Mouse (Mus musculus): Measurements from ENCODE around the gene Foxf2.

- TF ChIP-seq CTCF (IDR thresholded peaks at IDR 0.05; ENCODE audit: low read depth, low read length), result no peak
- TF ChIP-seq POLR2A (IDR thresholded peaks at IDR 0.05; ENCODE audit: insufficient read depth, low read length), result no peak
Observed at GRCm38 (mm10) chr13:31618919-31619655, 6.5 kb upstream of the Foxf2 start.

All from ES-Bruce4 (cell line).